Mouse (Mus musculus) midbrain, embryonic 12.5 days (tissue): Measurements from ENCODE around the gene Irs2. TPM values are rescaled to one million over a fixed set of nuclear protein-coding genes. Genes with fewer than 3 reads are reported as not detected.

Experiments
- ATAC-seq: fragments of 200-750 bp; cut with Nextera tagmentation; 2 replicates; pipeline ENCODE4 v1.8.0; 2017; ENCODE audit warnings: low read depth, moderate TSS enrichment, moderate library complexity; ENCODE audit not compliant: low FRiP score
- H3K27ac ChIP-seq: fragments of 300-500 bp; sonication (generic); replicated peaks from 2 replicates; pipeline ENCODE4 v1.5.1; 2016; ENCODE audit warnings: mild to moderate bottlenecking
- H3K27me3 ChIP-seq: fragments of 300-500 bp; sonication (generic); 2 replicates; pipeline ENCODE4 v1.6.1; 2016; ENCODE audit warnings: mild to moderate bottlenecking
- H3K36me3 ChIP-seq: fragments of 300-500 bp; sonication (generic); 2 replicates; pipeline ENCODE4 v1.6.1; 2016
- H3K4me1 ChIP-seq: fragments of 300-500 bp; sonication (generic); 2 replicates; pipeline ENCODE4 v1.6.1; 2016
- H3K4me2 ChIP-seq: fragments of 300-500 bp; sonication (generic); replicated peaks from 2 replicates; pipeline ENCODE4 v1.6.1; 2016; ENCODE audit warnings: mild to moderate bottlenecking, moderate library complexity
- H3K4me3 ChIP-seq: fragments of 300-500 bp; sonication (generic); 2 replicates; pipeline ENCODE4 v1.5.1; 2016; ENCODE audit warnings: mild to moderate bottlenecking
- H3K9ac ChIP-seq: fragments of 300-500 bp; sonication (generic); replicated peaks from 2 replicates; pipeline ENCODE4 v1.6.1; 2016; ENCODE audit warnings: mild to moderate bottlenecking, moderate library complexity
- H3K9me3 ChIP-seq: fragments of 300-500 bp; sonication (generic); 2 replicates; pipeline ENCODE4 v1.6.1; 2016; ENCODE audit warnings: mild to moderate bottlenecking
- WGBS: fragments of 180-500 bp; shearing (Covaris S2); methylation state at CpG from one replicate; pipeline ENCODE4 v1.1.7; 2016; 5-methylcytosine and 5-hydroxymethylcytosine counted together
- polyA plus RNA-seq: library from polyadenylated mRNA; unstranded; fragments of >200 nt; fragmentation: Nextera tagmentation; extraction: Ambion mirVana; gene quantifications from 2 replicates; pipeline ENCODE4 v1.2.1, GENCODE M21; 2016

Irs2 gene
- polyA plus RNA-seq, 1 experiment from 2014 or later = 7.9 TPM

- peak; percentile 16; the same call in 1 of the 2 replicates for ATAC-seq
Observed at GRCm38 (mm10) chr8:11036790-11037189, 28.5 kb upstream of the Irs2 start.

GRCm38 (mm10) chr8:11035628-11036416, 27.6 kb upstream of the Irs2 start:
- no peaks in the 10 kb centered on the region for H3K36me3 ChIP-seq
- ATAC-seq = peak; percentile 78
- 21% methylated on average over 19 of the region's 19 CpGs for WGBS
- H3K9ac ChIP-seq = no peak overlapping the region
- H3K9me3 ChIP-seq = no peaks in the 10 kb centered on the region
- 0 out of 2 replicates have a peak overlapping the region, but pooled peaks have one; percentile 10 for H3K27ac ChIP-seq
- H3K27me3 ChIP-seq = no peaks in the 10 kb centered on the region
- H3K4me3 ChIP-seq = no peak overlapping the region
- peaks cover 16% of the 10 kb centered on the region for H3K4me1 ChIP-seq
- H3K4me2 ChIP-seq = peak overlapping the region; percentile 35

More at GRCm38 (mm10) chr8:11036790-11037189, 28.5 kb upstream of the Irs2 start:
- 94% methylated on average over 3 of the region's 3 CpGs for WGBS
- Histone ChIP-seq H3K27ac (no peak overlapping the region), H3K27me3 (no peaks in the 10 kb centered on the region), H3K4me3 (no peak overlapping the region), H3K9me3 (no peaks in the 10 kb centered on the region), H3K9ac (no peak overlapping the region), H3K36me3 (no peaks in the 10 kb centered on the region), H3K4me2 (no peak overlapping the region), H3K4me1 (peaks cover 16% of the 10 kb centered on the region)

- H3K4me2 ChIP-seq = no peak overlapping the region
- H3K27ac ChIP-seq = no peak overlapping the region
- H3K9me3 ChIP-seq = no peaks in the 10 kb centered on the region
- H3K27me3 ChIP-seq = no peaks in the 10 kb centered on the region; the same call in 1 of the 2 replicates
- no peaks in the 10 kb centered on the region for H3K36me3 ChIP-seq
- H3K4me1 ChIP-seq = no peaks in the 10 kb centered on the region
- H3K4me3 ChIP-seq = no peak overlapping the region
- no peak overlapping the region for H3K9ac ChIP-seq
- 78% methylated on average over 3 of the region's 3 CpGs for WGBS
- ATAC-seq = no peak
Observed at GRCm38 (mm10) chr8:11024871-11025270, 16.6 kb upstream of the Irs2 start.

- no peaks in the 10 kb centered on the region for H3K9me3 ChIP-seq
- no peak for ATAC-seq
- H3K9ac ChIP-seq = no peak overlapping the region
- no peak overlapping the region for H3K27ac ChIP-seq
- H3K36me3 ChIP-seq = no peaks in the 10 kb centered on the region
- H3K4me1 ChIP-seq = no peaks in the 10 kb centered on the region
- H3K4me3 ChIP-seq = no peak overlapping the region
- H3K4me2 ChIP-seq = no peak overlapping the region
- 94% methylated on average over 9 of the region's 9 CpGs for WGBS
- H3K27me3 ChIP-seq = no peaks in the 10 kb centered on the region; the same call in 1 of the 2 replicates
Observed at GRCm38 (mm10) chr8:11020949-11021572, 12.8 kb upstream of the Irs2 start.

GRCm38 (mm10) chr8:11015622-11016021, 7.4 kb upstream of the Irs2 start:
- H3K4me1 ChIP-seq = peaks cover 8% of the 10 kb centered on the region
- no peaks in the 10 kb centered on the region for H3K9me3 ChIP-seq
- no peaks in the 10 kb centered on the region for H3K36me3 ChIP-seq
- no peak for ATAC-seq
- WGBS = 92% methylated on average over 3 of the region's 3 CpGs
- no peak overlapping the region for H3K4me2 ChIP-seq
- H3K27me3 ChIP-seq = no peaks in the 10 kb centered on the region
- no peak overlapping the region for H3K27ac ChIP-seq
- no peak overlapping the region for H3K9ac ChIP-seq
- no peak overlapping the region for H3K4me3 ChIP-seq

GRCm38 (mm10) chr8:11013258-11013657, 5.0 kb upstream of the Irs2 start:
- Histone ChIP-seq H3K27ac (no peak overlapping the region), H3K4me3 (no peak overlapping the region), H3K9me3 (no peaks in the 10 kb centered on the region), H3K4me1 (peaks cover 13% of the 10 kb centered on the region), H3K4me2 (no peak overlapping the region), H3K9ac (no peak overlapping the region), H3K27me3 (no peaks in the 10 kb centered on the region), H3K36me3 (no peaks in the 10 kb centered on the region)
- WGBS = 3% methylated on average over 6 of the region's 6 CpGs
- no peak for ATAC-seq

- ATAC-seq = no peak
- no peaks in the 10 kb centered on the region for H3K36me3 ChIP-seq
- H3K4me3 ChIP-seq = no peak overlapping the region
- H3K9ac ChIP-seq = no peak overlapping the region
- no peak overlapping the region for H3K27ac ChIP-seq
- WGBS = 83% methylated on average over 3 of the region's 3 CpGs
- no peak overlapping the region for H3K4me2 ChIP-seq
- H3K4me1 ChIP-seq = peaks cover 13% of the 10 kb centered on the region
- no peaks in the 10 kb centered on the region for H3K27me3 ChIP-seq
- H3K9me3 ChIP-seq = no peaks in the 10 kb centered on the region
Observed at GRCm38 (mm10) chr8:11011787-11012485, 3.7 kb upstream of the Irs2 start.

GRCm38 (mm10) chr8:11010913-11011605, 2.8 kb upstream of the Irs2 start:
- ATAC-seq = no peak
- no peak overlapping the region for H3K4me3 ChIP-seq
- H3K27ac ChIP-seq = no peak overlapping the region; the same call in 1 of the 2 replicates
- WGBS = 9% methylated on average over 11 of the region's 11 CpGs
- no peak overlapping the region for H3K9ac ChIP-seq
- H3K9me3 ChIP-seq = no peaks in the 10 kb centered on the region
- no peak overlapping the region; the same call in 1 of the 2 replicates for H3K4me2 ChIP-seq
- H3K36me3 ChIP-seq = no peaks in the 10 kb centered on the region
- peaks cover 22% of the 10 kb centered on the region for H3K4me1 ChIP-seq
- 0 out of 2 replicates have a peak, but pooled peaks cover 2% of the 10 kb centered on the region for H3K27me3 ChIP-seq

- Histone ChIP-seq H3K27me3 (0 out of 2 replicates have a peak, but pooled peaks cover 8% of the 10 kb centered on the region), H3K36me3 (no peaks in the 10 kb centered on the region; the same call in 1 of the 2 replicates), H3K27ac (no peak overlapping the region), H3K9ac (no peak overlapping the region), H3K9me3 (no peaks in the 10 kb centered on the region), H3K4me3 (no peak overlapping the region), H3K4me2 (no peak overlapping the region), H3K4me1 (peaks cover 29% of the 10 kb centered on the region)
- WGBS = 57% methylated on average over 11 of the region's 11 CpGs
- ATAC-seq = no peak
Observed at GRCm38 (mm10) chr8:11010398-11010797, 2.1 kb upstream of the Irs2 start.

- Histone ChIP-seq H3K9me3 (no peaks in the 10 kb centered on the region), H3K9ac (peak overlapping the region; percentile 86), H3K4me1 (peaks cover 37% of the 10 kb centered on the region), H3K4me3 (peak overlapping the region; percentile 84), H3K27me3 (0 out of 2 replicates have a peak, but pooled peaks cover 10% of the 10 kb centered on the region), H3K4me2 (peak overlapping the region; percentile 82), H3K36me3 (peaks cover 6% of the 10 kb centered on the region; the same call in 1 of the 2 replicates), H3K27ac (peak overlapping the region; percentile 98)
- WGBS = under 1% methylated on average over 60 of the region's 62 CpGs
- peak; percentile 39 for ATAC-seq
Observed at GRCm38 (mm10) chr8:11009431-11010071, 1.3 kb upstream of the Irs2 start.

- Histone ChIP-seq H3K9me3 (no peaks in the 10 kb centered on the region), H3K36me3 (peaks cover 8% of the 10 kb centered on the region; the same call in 1 of the 2 replicates), H3K27ac (peak overlapping the region; percentile 98), H3K27me3 (0 out of 2 replicates have a peak, but pooled peaks cover 10% of the 10 kb centered on the region), H3K4me1 (peaks cover 43% of the 10 kb centered on the region), H3K4me2 (peak overlapping the region; percentile 82), H3K4me3 (peak overlapping the region; percentile 84), H3K9ac (peak overlapping the region; percentile 89)
- ATAC-seq = peak; percentile 87
- under 1% methylated on average over 61 of the region's 73 CpGs for WGBS
Observed at GRCm38 (mm10) chr8:11008842-11009420, 673 bp upstream of the Irs2 start.
